Mouse (Mus musculus) ES-E14 (cell line): ENCODE results near the gene Trim32.

Experiments
- MAFK ChIP-seq: IDR thresholded peaks from 2 replicates; pipeline ENCODE4 v1.6.1; 2014; ENCODE audit warnings: mild to moderate bottlenecking, low read depth, low read length, inconsistent platforms; ENCODE audit not compliant: insufficient read depth
- ZC3H11A ChIP-seq: IDR thresholded peaks from 2 replicates; pipeline ENCODE4 v1.6.1; 2012; ENCODE audit warnings: low read depth, mild to moderate bottlenecking, inconsistent platforms, low read length, borderline replicate concordance

DNA sequence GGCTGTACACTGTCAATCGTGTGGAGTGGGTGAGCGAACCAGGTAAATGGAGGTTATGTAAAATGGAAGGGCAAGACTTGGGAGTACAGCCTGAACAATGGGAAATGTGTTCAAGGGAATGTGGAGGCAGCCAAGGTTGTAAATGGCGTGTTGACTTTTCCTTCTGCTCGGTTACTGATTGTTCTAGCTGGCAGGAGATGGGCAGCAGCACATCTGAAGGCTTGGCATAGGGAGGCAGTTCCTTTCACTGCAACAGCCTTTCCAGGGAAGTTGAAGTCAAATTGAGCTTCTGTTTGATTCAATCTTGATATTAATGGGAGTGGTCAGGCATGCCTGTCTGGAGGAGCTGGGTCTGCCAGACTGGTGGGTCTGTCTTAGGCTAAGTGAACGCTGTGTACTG is 5.5 kb downstream of the Trim32 start:
- TF ChIP-seq MAFK: no peak
- no peak for TF ChIP-seq ZC3H11A
